Comparison of ENCODE assay signal across 11 mouse cellular contexts in genomic region chr10:93749267-93750192, GRCm38 (mm10).
DNase-seq lines count a peak whose midpoint lies in the region; ATAC-seq and TF ChIP-seq lines count a peak whose summit lies in the region.
"Had no signal": no experiment of that assay in that cellular context is flagged by ENCODE, and none has a peak within 500 bp of the region (broad histone marks: within the 10 kb centered on the region; RNA-seq: fewer than 3 reads in every experiment).

No protein-coding gene starts in this region.

- no peaks in the 10 kb centered on the region for H3K27me3 ChIP-seq in heart, embryonic 10.5 days (ENCODE audit: insufficient read depth, poor library complexity, severe bottlenecking)
- no peaks in the 10 kb centered on the region for H3K27me3 ChIP-seq in lung, postnatal 0 days (replicated peaks; ENCODE audit: insufficient read depth, low read length)
- no peaks in the 10 kb centered on the region for H3K27me3 ChIP-seq in limb, embryonic 10.5 days (ENCODE audit: low read depth, poor library complexity, severe bottlenecking)

- H3K4me2 ChIP-seq in lung, postnatal 0 days (replicated peaks; ENCODE audit: low read depth, low read length) = peak overlapping the region; percentile 12; the same call in 1 of the 2 replicates

- H3K36me3 ChIP-seq in heart, embryonic 10.5 days = no peaks in the 10 kb centered on the region
- H3K36me3 ChIP-seq in lung, postnatal 0 days (ENCODE audit: insufficient read depth, low read length) = no peaks in the 10 kb centered on the region
- no peaks in the 10 kb centered on the region for H3K36me3 ChIP-seq in limb, embryonic 10.5 days

- H3K9ac ChIP-seq in lung, postnatal 0 days (replicated peaks; ENCODE audit: low read depth) = no peak overlapping the region

- peak; percentile 83 for ATAC-seq in lung, postnatal 0 days

- peak; percentile 75 for TF ChIP-seq EP300 in lung, postnatal 0 days (IDR thresholded peaks at IDR 0.05)

- 0 out of 2 replicates have a peak, but pooled peaks have one; percentile 13 for TF ChIP-seq CTCF in lung, postnatal 0 days (IDR thresholded peaks at IDR 0.05)

- WGBS in heart, embryonic 10.5 days = 69% methylated on average over 21 of the region's 21 CpGs
- 24% methylated on average over 21 of the region's 21 CpGs for WGBS in lung, postnatal 0 days
- 81% methylated on average over 21 of the region's 21 CpGs for WGBS in limb, embryonic 10.5 days

- no peaks in the 10 kb centered on the region for H3K4me1 ChIP-seq in heart, embryonic 10.5 days
- H3K4me1 ChIP-seq in lung, postnatal 0 days (ENCODE audit: insufficient read depth, low read depth, low read length) = no peaks in the 10 kb centered on the region
- H3K4me1 ChIP-seq in limb, embryonic 10.5 days = peaks cover 10% of the 10 kb centered on the region; the same call in 1 of the 2 replicates

- no peak overlapping the region for H3K4me3 ChIP-seq in heart, embryonic 10.5 days
- no peak overlapping the region for H3K4me3 ChIP-seq in lung, postnatal 0 days (ENCODE audit: low read depth, low read length)
- H3K4me3 ChIP-seq in limb, embryonic 10.5 days = no peak overlapping the region

- peak; percentile 65 to 75 for DNase-seq in heart, adult 18-20 months
- no peak for DNase-seq in heart, embryonic 10.5 days (ENCODE audit: low spot score)
- DNase-seq in 3T3-L1 (ENCODE audit: low read depth, low spot score) = peak; percentile 17
- DNase-seq in cerebellum, adult 8-10 months = peak; percentile 34
- peak; percentile 78 for DNase-seq in lung, postnatal 0 days (ENCODE audit: low spot score)
- no peak for DNase-seq in spleen, adult 18-20 months
- DNase-seq in limb, embryonic 10.5 days (ENCODE audit: low spot score) = no peak
- DNase-seq in right cerebral cortex, postnatal 10 days (ENCODE audit: low spot score in 2 of 2) = no peak
- DNase-seq: adrenal gland, adult 2 months; kidney, adult 9 months; retina, postnatal 1 day had no signal

- no peak overlapping the region for H3K27ac ChIP-seq in heart, embryonic 10.5 days
- H3K27ac ChIP-seq in lung, postnatal 0 days (ENCODE audit: low read length) = 0 out of 2 replicates have a peak overlapping the region, but pooled peaks have one; percentile 33
- no peak overlapping the region for H3K27ac ChIP-seq in limb, embryonic 10.5 days

- no peaks in the 10 kb centered on the region for H3K9me3 ChIP-seq in heart, embryonic 10.5 days
- no peaks in the 10 kb centered on the region for H3K9me3 ChIP-seq in lung, postnatal 0 days (ENCODE audit: low read length)
- no peaks in the 10 kb centered on the region for H3K9me3 ChIP-seq in limb, embryonic 10.5 days (replicated peaks)

Comparison
In these comparisons a context has a peak if more than half of its experiments do, and no peak if none do; other contexts are left out.
1. DNase-seq: peak in heart, adult 18-20 months (2 of 2), 3T3-L1 (single experiment), cerebellum, adult 8-10 months (single experiment) and lung, postnatal 0 days (single experiment); none in heart, embryonic 10.5 days (single experiment), spleen, adult 18-20 months (0 of 2), limb, embryonic 10.5 days (single experiment) and right cerebral cortex, postnatal 10 days (0 of 2).